Mouse (Mus musculus): ENCODE results near the gene Efhd1. TPM values are rescaled to one million over a fixed set of nuclear protein-coding genes. Genes with fewer than 3 reads are reported as not detected.
A peak's percentile ranks its signal among the peaks of the same experiment; 100 is the strongest.

The Efhd1 gene
- polyA plus RNA-seq, 2 experiments: not detected

DNA sequence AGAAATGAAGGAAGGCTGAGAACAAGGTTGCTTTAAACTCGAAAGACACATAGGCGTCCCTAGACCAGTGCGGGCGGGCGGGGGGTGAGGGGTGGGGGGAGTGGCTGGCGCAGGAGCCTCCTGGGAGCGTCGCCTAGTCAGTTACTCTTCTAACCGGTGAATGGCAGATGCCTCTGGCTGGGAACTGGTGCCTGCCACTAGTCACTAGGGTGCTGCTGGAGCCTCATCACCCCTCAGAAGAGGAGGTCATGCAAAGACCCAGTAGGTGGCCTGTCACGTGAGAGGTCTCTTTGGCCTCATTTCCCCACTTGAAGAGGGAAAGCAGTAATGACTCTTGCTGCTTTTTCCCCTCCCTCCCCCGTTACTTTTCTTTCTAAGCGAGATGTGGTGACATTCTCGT lies 1.0 kb downstream of the Efhd1 start:
- H3K9me3 ChIP-seq (ENCODE audit: control insufficient read depth, low read length): no peaks in the 10 kb centered on the region
- no peak for TF ChIP-seq EP300 (IDR thresholded peaks at IDR 0.05; ENCODE audit: low read depth)
- TF ChIP-seq CTCF (IDR thresholded peaks at IDR 0.05; ENCODE audit: low read depth): no peak
- no peak overlapping the region for H3K4me3 ChIP-seq (ENCODE audit: insufficient read depth in 1 of 2, low read depth in 2 of 2, low read length in 2 of 2)
- no peak for ATAC-seq (ENCODE audit: insufficient read depth)
- H3K4me1 ChIP-seq (replicated peaks; ENCODE audit: control insufficient read depth in 2 of 2, insufficient read depth in 2 of 2, low read length in 1 of 2): 0 out of 4 replicates have a peak, but pooled peaks cover 0 to 4% of the 10 kb centered on the region in 2 experiments
- H3K4me2 ChIP-seq (ENCODE audit: low read depth): 0 out of 2 replicates have a peak overlapping the region, but pooled peaks have one; percentile 11
- H3K9ac ChIP-seq (replicated peaks): no peak overlapping the region
- peaks cover 53% of the 10 kb centered on the region for H3K27me3 ChIP-seq (ENCODE audit: control insufficient read depth, insufficient read depth, low read length)
- H3K36me3 ChIP-seq (replicated peaks; ENCODE audit: control insufficient read depth, insufficient read depth, low read depth): no peaks in the 10 kb centered on the region
- no peak overlapping the region for H3K27ac ChIP-seq
- WGBS (ENCODE audit: insufficient replicate concordance): under 1% methylated on average over 13 of the region's 13 CpGs
- DNase-seq (ENCODE audit: low read depth in 3 of 3, low spot score in 3 of 3): no peak

DNA sequence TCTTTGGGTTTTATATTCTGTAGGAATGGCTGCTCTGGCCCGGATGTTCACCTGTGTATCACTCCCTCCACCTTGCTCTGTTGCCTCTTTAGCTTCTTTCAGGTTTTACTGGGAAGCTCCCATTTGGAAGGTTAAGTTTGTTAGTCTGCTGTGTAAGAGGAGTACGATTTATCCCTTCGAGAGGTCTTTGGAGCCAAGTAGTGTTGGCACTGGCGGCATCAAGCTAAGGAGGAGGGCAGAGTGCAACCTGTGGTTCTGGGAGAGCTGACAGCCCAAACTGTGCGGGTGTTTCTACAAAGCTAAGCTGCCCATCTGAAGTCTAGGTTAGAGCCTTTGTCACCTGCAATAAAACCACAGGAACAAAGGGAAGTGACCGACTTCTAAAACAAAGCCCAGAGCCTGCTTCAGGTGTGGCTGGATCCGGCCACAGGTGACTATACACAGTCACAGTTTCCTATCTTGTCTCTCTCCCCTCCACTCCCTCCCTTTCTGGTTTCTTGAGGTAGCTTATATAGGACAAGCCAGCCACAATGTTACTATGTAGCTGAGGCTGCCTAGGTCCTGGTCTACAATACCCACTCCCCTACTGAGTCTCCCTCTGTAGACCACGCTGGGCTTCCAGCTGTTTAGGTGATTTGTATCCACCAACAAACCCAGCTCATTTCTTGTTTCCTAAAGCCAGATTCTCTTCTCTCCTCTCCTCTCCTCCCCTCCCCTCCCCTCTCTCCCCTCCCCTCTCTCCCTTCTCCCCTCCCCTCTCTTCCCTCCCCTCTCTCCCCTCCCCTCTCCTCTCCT lies 2.3 kb downstream of the Efhd1 start:
- WGBS (ENCODE audit: insufficient replicate concordance): 20% methylated on average over 8 of the region's 8 CpGs
- no peak for DNase-seq (ENCODE audit: low read depth in 3 of 3, low spot score in 3 of 3)
- ATAC-seq (ENCODE audit: insufficient read depth): no peak
- Histone ChIP-seq H3K9me3 (ENCODE audit: control insufficient read depth, low read length) (no peaks in the 10 kb centered on the region), H3K4me2 (ENCODE audit: low read depth) (no peak overlapping the region), H3K27me3 (ENCODE audit: control insufficient read depth, insufficient read depth, low read length) (peaks cover 51% of the 10 kb centered on the region), H3K27ac (no peak overlapping the region), H3K4me3 (ENCODE audit: insufficient read depth in 1 of 2, low read depth in 2 of 2, low read length in 2 of 2) (no peak overlapping the region), H3K9ac (replicated peaks) (no peak overlapping the region), H3K36me3 (replicated peaks; ENCODE audit: control insufficient read depth, insufficient read depth, low read depth) (no peaks in the 10 kb centered on the region), H3K4me1 (replicated peaks; ENCODE audit: control insufficient read depth in 2 of 2, insufficient read depth in 2 of 2, low read length in 1 of 2) (0 out of 4 replicates have a peak, but pooled peaks cover 0 to 4% of the 10 kb centered on the region in 2 experiments)
- TF ChIP-seq EP300 (IDR thresholded peaks at IDR 0.05; ENCODE audit: low read depth): no peak
- TF ChIP-seq CTCF (IDR thresholded peaks at IDR 0.05; ENCODE audit: low read depth): no peak

DNA sequence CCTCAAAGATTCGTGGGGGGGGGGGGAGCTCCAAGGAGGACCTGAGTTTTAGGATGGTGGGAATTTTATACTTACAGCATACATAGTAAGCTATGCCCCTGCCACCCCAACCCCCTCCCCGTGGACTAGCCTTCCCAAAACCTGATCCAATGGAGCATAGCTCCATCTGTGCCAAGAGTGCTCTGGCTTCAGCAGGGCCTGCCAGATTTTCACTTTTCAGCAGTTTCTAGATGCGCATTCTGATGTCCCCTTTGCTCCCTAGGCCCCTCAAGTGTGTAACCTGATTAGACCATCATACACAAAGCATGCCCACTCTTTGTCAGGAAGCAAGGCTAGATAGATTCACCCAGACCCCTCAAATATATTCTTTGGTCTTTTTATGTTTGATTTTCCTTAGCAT lies 6.0 kb downstream of the Efhd1 start:
- H3K4me1 ChIP-seq (replicated peaks; ENCODE audit: control insufficient read depth in 2 of 2, insufficient read depth in 2 of 2, low read length in 1 of 2): 0 out of 4 replicates have a peak, but pooled peaks cover 0 to 4% of the 10 kb centered on the region in 2 experiments
- H3K4me2 ChIP-seq (ENCODE audit: low read depth): no peak overlapping the region
- no peaks in the 10 kb centered on the region for H3K36me3 ChIP-seq (replicated peaks; ENCODE audit: control insufficient read depth, insufficient read depth, low read depth)
- no peak overlapping the region for H3K9ac ChIP-seq (replicated peaks)
- no peak for TF ChIP-seq CTCF (IDR thresholded peaks at IDR 0.05; ENCODE audit: low read depth)
- TF ChIP-seq EP300 (IDR thresholded peaks at IDR 0.05; ENCODE audit: low read depth): no peak
- no peak overlapping the region for H3K4me3 ChIP-seq (ENCODE audit: insufficient read depth in 1 of 2, low read depth in 2 of 2, low read length in 2 of 2)
- 27% methylated on average over 3 of the region's 3 CpGs for WGBS (ENCODE audit: insufficient replicate concordance)
- no peak for DNase-seq (ENCODE audit: low read depth in 3 of 3, low spot score in 3 of 3)
- ATAC-seq (ENCODE audit: insufficient read depth): no peak
- H3K9me3 ChIP-seq (ENCODE audit: control insufficient read depth, low read length): no peaks in the 10 kb centered on the region
- no peak overlapping the region for H3K27ac ChIP-seq
- peaks cover 15% of the 10 kb centered on the region for H3K27me3 ChIP-seq (ENCODE audit: control insufficient read depth, insufficient read depth, low read length)

DNA sequence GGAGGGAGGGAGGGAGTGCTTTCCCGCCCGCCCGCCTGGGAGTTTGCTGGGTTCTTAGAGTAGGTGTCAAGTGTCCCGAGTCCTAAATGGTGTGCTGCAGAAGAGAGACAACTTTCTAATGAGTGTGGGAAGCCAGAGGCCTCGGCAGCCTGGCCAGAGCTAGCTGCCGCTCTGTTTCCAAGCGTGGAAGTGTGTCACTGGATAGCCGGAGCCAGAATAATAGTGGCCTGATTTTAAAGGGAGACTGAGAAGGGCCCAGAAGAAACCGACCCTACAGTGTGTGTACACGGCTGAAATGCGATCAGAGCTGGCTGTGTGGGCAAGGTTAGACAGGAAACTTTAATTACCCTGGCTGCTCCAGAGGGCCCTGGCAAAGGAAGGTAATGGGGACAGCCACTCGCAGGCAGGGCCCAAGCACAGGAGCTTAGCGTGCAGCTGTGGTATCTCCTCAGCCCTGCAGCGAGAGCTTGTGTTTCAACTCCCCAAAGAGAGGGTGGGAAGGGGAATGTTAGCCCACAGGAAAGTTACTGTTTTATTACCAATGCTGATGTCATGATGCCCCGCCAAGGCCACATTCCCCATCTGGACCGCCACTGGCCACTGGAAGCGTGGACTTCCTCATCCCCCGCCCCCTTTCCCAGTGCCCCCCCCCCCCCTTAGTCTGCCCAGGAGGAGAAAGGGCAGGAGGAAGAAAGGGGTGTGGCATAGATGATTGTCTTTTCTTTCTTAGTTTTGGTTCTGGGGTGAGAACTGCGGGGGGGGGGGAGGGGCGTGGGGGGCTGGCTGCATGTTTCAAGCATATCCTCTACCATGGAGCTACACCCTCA lies 6.7 kb downstream of the Efhd1 start:
- Histone ChIP-seq H3K36me3 (replicated peaks; ENCODE audit: control insufficient read depth, insufficient read depth, low read depth) (no peaks in the 10 kb centered on the region), H3K27me3 (ENCODE audit: control insufficient read depth, insufficient read depth, low read length) (peaks cover 9% of the 10 kb centered on the region), H3K4me2 (ENCODE audit: low read depth) (no peak overlapping the region), H3K9ac (replicated peaks) (no peak overlapping the region), H3K9me3 (ENCODE audit: control insufficient read depth, low read length) (no peaks in the 10 kb centered on the region), H3K4me3 (ENCODE audit: insufficient read depth in 1 of 2, low read depth in 2 of 2, low read length in 2 of 2) (no peak overlapping the region), H3K4me1 (replicated peaks; ENCODE audit: control insufficient read depth in 2 of 2, insufficient read depth in 2 of 2, low read length in 1 of 2) (no peaks in the 10 kb centered on the region), H3K27ac (no peak overlapping the region)
- 29% methylated on average over 20 of the region's 20 CpGs for WGBS (ENCODE audit: insufficient replicate concordance)
- no peak for TF ChIP-seq EP300 (IDR thresholded peaks at IDR 0.05; ENCODE audit: low read depth)
- no peak for TF ChIP-seq CTCF (IDR thresholded peaks at IDR 0.05; ENCODE audit: low read depth)
- ATAC-seq (ENCODE audit: insufficient read depth) (no peak), DNase-seq (ENCODE audit: low read depth in 3 of 3, low spot score in 3 of 3) (no peak)

DNA sequence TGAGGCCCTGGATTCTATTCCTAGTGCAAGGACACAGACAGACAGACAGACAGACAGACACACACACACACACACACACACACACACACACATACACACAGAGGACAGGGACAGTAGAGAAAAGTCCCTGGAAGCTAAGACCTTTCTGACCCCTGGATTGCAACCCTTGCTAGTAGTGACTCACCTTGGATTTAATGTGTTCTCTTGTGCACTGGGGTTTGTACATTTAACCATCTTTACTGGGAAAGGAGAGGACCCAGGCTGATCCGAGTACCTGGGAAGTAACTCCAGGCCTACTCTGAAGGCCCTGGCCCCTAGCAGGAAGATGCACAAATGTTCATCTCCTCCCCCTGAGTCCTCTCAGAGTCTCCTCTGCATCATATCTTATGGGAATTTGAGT lies 7.4 kb downstream of the Efhd1 start:
- no peak for TF ChIP-seq EP300 (IDR thresholded peaks at IDR 0.05; ENCODE audit: low read depth)
- no peak for TF ChIP-seq CTCF (IDR thresholded peaks at IDR 0.05; ENCODE audit: low read depth)
- H3K4me2 ChIP-seq (ENCODE audit: low read depth): no peak overlapping the region
- H3K4me3 ChIP-seq (ENCODE audit: insufficient read depth in 1 of 2, low read depth in 2 of 2, low read length in 2 of 2): no peak overlapping the region
- no peak overlapping the region for H3K9ac ChIP-seq (replicated peaks)
- 58% methylated on average over 1 of the region's 1 CpGs for WGBS (ENCODE audit: insufficient replicate concordance)
- H3K27me3 ChIP-seq (ENCODE audit: control insufficient read depth, insufficient read depth, low read length): peaks cover 1% of the 10 kb centered on the region
- ATAC-seq (ENCODE audit: insufficient read depth) (no peak), DNase-seq (ENCODE audit: low read depth in 3 of 3, low spot score in 3 of 3) (no peak)
- no peaks in the 10 kb centered on the region for H3K36me3 ChIP-seq (replicated peaks; ENCODE audit: control insufficient read depth, insufficient read depth, low read depth)
- H3K9me3 ChIP-seq (ENCODE audit: control insufficient read depth, low read length): no peaks in the 10 kb centered on the region
- no peak overlapping the region for H3K27ac ChIP-seq
- no peaks in the 10 kb centered on the region for H3K4me1 ChIP-seq (replicated peaks; ENCODE audit: control insufficient read depth in 2 of 2, insufficient read depth in 2 of 2, low read length in 1 of 2)
